In genomic region chr12:110681191-110681590, GRCm38 (mm10) we compare ENCODE assay signal across 16 mouse cellular contexts. TPM values are rescaled to one million over a fixed set of nuclear protein-coding genes. Genes with fewer than 3 reads are reported as not detected.
A peak's percentile ranks its signal among the peaks of the same experiment; 100 is the strongest.
DNase-seq lines count a peak whose midpoint lies in the region; ATAC-seq and TF ChIP-seq lines count a peak whose summit lies in the region.
"Had no signal": no experiment of that assay in that cellular context is flagged by ENCODE, and none has a peak within 500 bp of the region (broad histone marks: within the 10 kb centered on the region; RNA-seq: fewer than 3 reads in every experiment).

No protein-coding gene starts in this region.

- no peak overlapping the region for H3K4me2 ChIP-seq in hindbrain, postnatal 0 days (ENCODE audit: low read depth, low read length)
- H3K4me2 ChIP-seq in embryonic facial prominence, embryonic 15.5 days (replicated peaks) = no peak overlapping the region

- H3K9me3 ChIP-seq in hindbrain, postnatal 0 days (ENCODE audit: low read length) = no peaks in the 10 kb centered on the region
- H3K9me3 ChIP-seq in hindbrain, embryonic 10.5 days = no peaks in the 10 kb centered on the region
- H3K9me3 ChIP-seq in embryonic facial prominence, embryonic 15.5 days (replicated peaks) = no peaks in the 10 kb centered on the region
- H3K9me3 ChIP-seq: G1E had no signal

- H3K27ac ChIP-seq in hindbrain, postnatal 0 days = no peak overlapping the region
- H3K27ac ChIP-seq in hindbrain, embryonic 10.5 days = no peak overlapping the region
- H3K27ac ChIP-seq in embryonic facial prominence, embryonic 15.5 days (replicated peaks) = 0 out of 2 replicates have a peak overlapping the region, but pooled peaks have one; percentile 28

- peaks cover under 1% of the 10 kb centered on the region; the same call in 1 of the 2 replicates for H3K36me3 ChIP-seq in hindbrain, postnatal 0 days (ENCODE audit: insufficient read depth, low read length)
- H3K36me3 ChIP-seq in hindbrain, embryonic 10.5 days = peaks cover 15% of the 10 kb centered on the region
- no peaks in the 10 kb centered on the region for H3K36me3 ChIP-seq in embryonic facial prominence, embryonic 15.5 days

- whole genome bisulfite sequencing in hindbrain, postnatal 0 days = 41% methylated on average over 7 of the region's 7 CpGs
- 65% methylated on average over 7 of the region's 7 CpGs for WGBS in hindbrain, embryonic 10.5 days
- WGBS in embryonic facial prominence, embryonic 15.5 days = 28% methylated on average over 7 of the region's 7 CpGs

- peak; percentile 14 for DNase-seq in hindbrain, postnatal 0 days (ENCODE audit: low spot score)
- DNase-seq in hindbrain, embryonic 10.5 days (ENCODE audit: low spot score) = no peak
- peak; percentile 69 for DNase-seq in NIH3T3 (ENCODE audit: low read depth)
- DNase-seq in lung, postnatal 36 days = peak; percentile 38
- no peak for DNase-seq in thymus, postnatal 36 days
- DNase-seq in yolk sac, embryonic 10.5 days (ENCODE audit: low spot score) = no peak
- DNase-seq: adrenal gland, postnatal 25 days; cerebellum, adult 8-10 months; gastrocnemius, postnatal 10 days; thymus, adult 2 months had no signal

- H3K9ac ChIP-seq in hindbrain, postnatal 0 days (replicated peaks; ENCODE audit: low read length) = no peak overlapping the region
- no peak overlapping the region for H3K9ac ChIP-seq in embryonic facial prominence, embryonic 15.5 days

- no peaks in the 10 kb centered on the region for H3K4me1 ChIP-seq in hindbrain, postnatal 0 days (ENCODE audit: insufficient read depth, low read length)
- H3K4me1 ChIP-seq in hindbrain, embryonic 10.5 days (replicated peaks) = peaks cover 4% of the 10 kb centered on the region
- H3K4me1 ChIP-seq in embryonic facial prominence, embryonic 15.5 days = 0 out of 2 replicates have a peak, but pooled peaks cover 6% of the 10 kb centered on the region

- ATAC-seq in hindbrain, postnatal 0 days = peak; percentile 19; the same call in 1 of the 2 replicates
- no peak for ATAC-seq in embryonic facial prominence, embryonic 15.5 days (ENCODE audit: insufficient number of reproducible peaks, low FRiP score, low TSS enrichment, low read depth)
- ATAC-seq: inflammation-experienced regulatory T-cells, adult 6 months; midbrain, embryonic 16.5 days had no signal

- no peak overlapping the region for H3K4me3 ChIP-seq in hindbrain, postnatal 0 days (ENCODE audit: low read length)
- no peak overlapping the region for H3K4me3 ChIP-seq in hindbrain, embryonic 10.5 days
- no peak overlapping the region for H3K4me3 ChIP-seq in embryonic facial prominence, embryonic 15.5 days (replicated peaks)

- H3K27me3 ChIP-seq in hindbrain, postnatal 0 days (ENCODE audit: insufficient read depth, low read length) = no peaks in the 10 kb centered on the region
- H3K27me3 ChIP-seq in hindbrain, embryonic 10.5 days (ENCODE audit: insufficient read depth, poor library complexity, severe bottlenecking) = no peaks in the 10 kb centered on the region
- H3K27me3 ChIP-seq in embryonic facial prominence, embryonic 15.5 days = no peaks in the 10 kb centered on the region

- no peak for TF ChIP-seq CTCF in hindbrain, postnatal 0 days (IDR thresholded peaks at IDR 0.05; ENCODE audit: low read depth)

RNA-seq across cellular contexts. Expression of gene 1700001K19Rik, which starts 1.2 kb away (rescaled TPM):
- not detected in 2 replicates for total RNA-seq in hindbrain, postnatal 0 days (2014; rRNA removed)
- 0.15 and 0.44 TPM in 2 replicates for polyA plus RNA-seq in hindbrain, postnatal 0 days (2015; fragmentation: Nextera tagmentation; extraction: Ambion mirVana)
- 0.34 TPM in 1 of 2 replicates, not detected in the other for polyA plus RNA-seq in hindbrain, embryonic 10.5 days (2016; fragmentation: Nextera tagmentation; extraction: Ambion mirVana)
- polyA plus RNA-seq in embryonic facial prominence, embryonic 15.5 days (2015; fragmentation: Nextera tagmentation; extraction: Ambion mirVana) = 0.24 and 0.35 TPM in 2 replicates
- total RNA-seq: adrenal gland, postnatal 25 days; G1E; gastrocnemius, postnatal 10 days; layer of hippocampus, postnatal 14 days; liver, adult 2 months had no signal
- polyA plus RNA-seq: G1E; liver, adult 2 months; midbrain, embryonic 16.5 days had no signal

RNA-seq across cellular contexts. Expression of gene Hsp90aa1, which starts 21.3 kb away (rescaled TPM):
- total RNA-seq in hindbrain, postnatal 0 days (2014; rRNA removed) = 577 and 701 TPM in 2 replicates
- polyA plus RNA-seq in hindbrain, postnatal 0 days (2015; fragmentation: Nextera tagmentation; extraction: Ambion mirVana) = 1,486 and 1,521 TPM in 2 replicates
- 893 and 1,134 TPM in 2 replicates for polyA plus RNA-seq in hindbrain, embryonic 10.5 days (2016; fragmentation: Nextera tagmentation; extraction: Ambion mirVana)
- 889 and 978 TPM in 2 replicates for polyA plus RNA-seq in embryonic facial prominence, embryonic 15.5 days (2015; fragmentation: Nextera tagmentation; extraction: Ambion mirVana)

RNA-seq across cellular contexts. Expression of gene Wdr20, which starts 56.6 kb away (rescaled TPM):
- total RNA-seq in hindbrain, postnatal 0 days (2014; rRNA removed) = 27.2 and 28.8 TPM in 2 replicates
- 17.1 and 17.7 TPM in 2 replicates for polyA plus RNA-seq in hindbrain, postnatal 0 days (2015; fragmentation: Nextera tagmentation; extraction: Ambion mirVana)
- polyA plus RNA-seq in hindbrain, embryonic 10.5 days (2016; fragmentation: Nextera tagmentation; extraction: Ambion mirVana) = 23.3 and 24.4 TPM in 2 replicates
- 22.2 and 24.5 TPM in 2 replicates for polyA plus RNA-seq in embryonic facial prominence, embryonic 15.5 days (2015; fragmentation: Nextera tagmentation; extraction: Ambion mirVana)

Comparison
In these comparisons a context has a peak if more than half of its experiments do, and no peak if none do; other contexts are left out.
1. DNase-seq: peak in hindbrain, postnatal 0 days (single experiment), NIH3T3 (single experiment) and lung, postnatal 36 days (single experiment); none in hindbrain, embryonic 10.5 days (single experiment), thymus, postnatal 36 days (0 of 2) and yolk sac, embryonic 10.5 days (single experiment).